Mouse (Mus musculus) c-Kit-negative CD71-positive TER-119-positive erythroid progenitor cells, embryonic 14.5 days (primary cell): Measurements from ENCODE around the gene Asxl1.

Experiments used
- DNase-seq: peaks from one replicate; pipeline ENCODE4 v3.0.0-alpha.2; 2013; ENCODE audit warnings: low read depth, low spot score

Asxl1 gene

DNA sequence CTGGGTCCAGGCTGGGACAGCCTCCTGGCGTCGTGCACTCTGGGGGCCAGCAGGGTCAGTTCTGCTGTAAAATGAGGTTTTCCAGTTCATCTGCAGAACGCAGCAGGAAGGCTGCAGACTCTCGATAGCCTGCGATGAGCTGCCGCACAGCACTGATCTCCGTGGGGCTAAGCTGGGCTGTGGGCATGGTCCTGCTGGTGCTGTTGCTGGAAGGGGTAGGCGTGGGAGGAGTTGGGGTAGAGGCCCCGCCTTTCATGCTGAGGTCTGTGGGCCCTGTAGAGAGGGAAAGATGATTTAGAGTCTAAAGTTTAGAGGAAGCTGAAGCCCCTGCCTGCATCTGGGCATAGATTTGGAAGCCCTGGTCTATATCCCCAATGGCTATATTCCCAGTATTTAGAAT, 65.9 kb downstream of the Asxl1 start:
- DNase-seq, result no peak

GRCm38 (mm10) chr2:153412563-153412962, 66.9 kb downstream of the Asxl1 start:
- DNase-seq, result no peak

DNA sequence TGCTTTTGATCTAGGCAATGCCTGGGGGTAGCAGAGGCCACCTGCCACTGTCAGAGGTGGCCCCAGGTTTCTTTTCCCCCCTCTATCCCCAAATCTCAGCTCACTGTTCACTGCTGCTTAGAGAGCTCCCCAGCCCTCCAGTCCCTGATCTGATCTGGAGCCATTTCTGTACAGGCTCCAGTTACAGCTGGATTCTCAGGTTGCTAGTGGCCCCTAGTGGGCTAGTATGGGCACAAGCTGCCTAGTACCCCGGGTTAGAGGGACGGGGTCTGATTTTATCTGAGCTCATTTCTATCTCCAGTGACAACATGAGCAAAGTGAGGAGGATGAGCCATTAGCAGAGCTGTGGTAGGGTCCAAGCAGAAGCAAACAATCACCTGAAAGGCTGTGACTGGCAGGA, 69.0 kb downstream of the Asxl1 start:
- no peak for DNase-seq

- no peak for DNase-seq
Measured at GRCm38 (mm10) chr2:153417841-153418240, 72.2 kb downstream of the Asxl1 start.

DNA sequence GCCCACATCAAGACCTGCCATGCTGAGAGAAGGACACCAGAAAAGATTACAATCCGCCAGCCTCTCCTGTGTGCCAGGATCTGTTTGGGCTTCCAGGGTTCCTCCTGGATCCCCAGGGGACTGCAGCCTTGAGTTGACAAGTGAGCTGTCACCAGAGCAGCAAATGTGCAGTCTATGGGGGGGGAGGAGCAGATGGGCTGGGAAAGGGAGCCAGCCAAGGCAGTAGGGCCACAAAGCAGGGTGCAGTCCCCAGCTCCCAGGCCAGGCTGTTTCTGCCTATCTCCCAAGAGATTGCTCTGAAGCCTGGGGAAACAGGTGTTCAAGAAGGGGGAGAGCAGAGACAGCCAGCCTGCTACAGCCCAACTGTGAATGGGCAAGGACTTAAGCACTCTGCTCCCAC, 72.8 kb downstream of the Asxl1 start:
- no peak for DNase-seq

- DNase-seq, result no peak
Measured at GRCm38 (mm10) chr2:153421233-153421632, 75.6 kb downstream of the Asxl1 start.

- DNase-seq, result no peak
Measured at GRCm38 (mm10) chr2:153422051-153422450, 76.4 kb downstream of the Asxl1 start.

- no peak for DNase-seq
Measured at GRCm38 (mm10) chr2:153423113-153423512, 77.5 kb downstream of the Asxl1 start.

GRCm38 (mm10) chr2:153424557-153424956, 78.9 kb downstream of the Asxl1 start:
- no peak for DNase-seq

DNA sequence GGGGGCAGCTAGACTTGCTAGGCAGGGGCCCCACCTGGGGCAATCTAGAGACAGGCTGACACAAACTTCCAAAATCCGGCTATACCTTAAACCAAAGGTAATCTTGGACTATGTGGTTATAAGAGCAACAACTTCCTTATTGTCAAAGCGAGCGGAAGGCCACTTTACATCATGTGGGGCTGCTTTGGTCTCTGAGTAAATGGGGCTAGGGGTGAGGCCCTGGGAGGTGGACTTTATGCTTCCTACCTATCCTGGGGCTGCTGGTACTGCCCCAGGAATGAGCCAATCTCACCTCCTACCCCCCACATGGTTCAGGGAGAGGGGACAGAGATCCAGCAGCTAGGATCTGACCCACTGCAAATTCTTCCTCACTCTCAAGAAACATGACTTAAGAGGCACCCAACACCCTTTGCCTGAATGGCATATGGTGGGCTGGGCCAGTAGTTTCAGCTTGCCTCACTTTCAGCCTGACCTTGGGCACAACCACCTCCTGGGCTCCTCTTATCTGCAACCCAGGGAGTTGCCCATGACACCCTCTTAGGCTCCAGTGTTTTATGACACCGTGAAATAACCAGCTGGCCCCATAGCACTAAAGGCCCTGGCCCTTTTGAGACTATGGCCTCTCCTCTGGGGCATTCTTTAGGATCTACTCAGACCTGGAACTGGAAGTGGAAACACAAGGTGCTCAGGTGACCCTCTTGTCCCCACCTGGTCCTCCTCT, 79.7 kb downstream of the Asxl1 start:
- DNase-seq, result no peak

GRCm38 (mm10) chr2:153425998-153426670, 80.5 kb downstream of the Asxl1 start:
- no peak for DNase-seq

DNA sequence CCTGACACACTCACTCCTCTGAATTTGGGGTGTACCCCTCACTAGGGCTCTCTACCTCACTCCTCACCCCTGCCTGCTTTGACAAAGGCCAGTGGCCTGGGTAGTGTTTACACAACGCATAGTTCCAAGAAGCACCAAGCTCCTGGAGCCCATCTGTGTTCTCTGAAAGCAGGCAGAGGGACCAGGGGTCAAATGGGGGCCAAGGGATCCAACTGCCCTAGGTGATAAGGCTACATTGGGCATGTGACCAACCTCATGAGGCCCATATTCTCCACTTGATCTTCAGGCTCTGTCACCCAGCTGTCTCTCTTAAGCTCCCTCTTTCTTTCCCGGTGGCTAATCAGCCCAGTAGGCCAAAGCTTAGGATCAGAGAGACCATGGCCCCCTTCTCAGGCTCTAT, 81.3 kb downstream of the Asxl1 start:
- DNase-seq, result no peak

- DNase-seq, result no peak
Measured at GRCm38 (mm10) chr2:153428485-153428884, 82.9 kb downstream of the Asxl1 start.

DNA sequence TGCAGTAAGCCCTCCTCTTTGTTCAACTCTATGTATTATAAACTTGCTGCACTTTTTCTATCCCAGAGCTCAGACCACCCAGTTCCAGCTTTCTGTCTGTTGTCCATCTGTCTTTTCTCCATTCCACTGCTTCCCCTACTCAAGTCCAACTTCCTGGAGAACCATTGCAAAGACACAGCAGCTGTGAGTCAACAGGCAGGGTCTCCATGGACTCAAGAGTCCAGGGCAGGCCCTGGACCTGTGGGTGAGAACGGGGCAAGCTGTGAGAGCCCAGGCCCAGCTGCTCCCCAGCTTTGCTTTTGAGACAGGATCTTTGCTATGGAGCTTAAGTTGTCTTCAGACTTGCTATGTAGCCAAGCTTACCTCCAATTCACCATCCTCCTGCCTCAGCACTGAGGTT, 84.9 kb downstream of the Asxl1 start:
- DNase-seq, result no peak

DNA sequence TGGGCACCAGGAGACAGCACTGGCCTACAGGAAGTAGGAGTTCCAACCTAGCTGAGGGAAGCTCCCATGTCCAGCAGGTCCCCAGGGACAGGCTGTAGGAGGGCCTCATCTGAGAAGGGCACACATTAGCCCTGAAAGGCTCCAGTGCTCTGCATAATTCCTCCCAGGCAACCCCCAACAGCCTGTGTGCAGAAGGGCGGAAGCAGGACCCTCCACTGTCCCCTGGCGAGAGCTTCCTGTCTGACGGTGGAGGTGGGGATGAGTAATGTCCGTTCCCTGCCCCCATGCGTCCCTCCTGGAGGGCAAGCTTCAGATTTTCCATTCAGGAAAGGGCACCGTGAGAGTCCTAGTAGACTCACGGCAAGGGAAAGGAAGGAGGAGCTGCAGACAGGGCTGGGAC, 86.9 kb downstream of the Asxl1 start:
- DNase-seq, result no peak

GRCm38 (mm10) chr2:153433859-153434258, 88.2 kb downstream of the Asxl1 start:
- no peak for DNase-seq

DNA sequence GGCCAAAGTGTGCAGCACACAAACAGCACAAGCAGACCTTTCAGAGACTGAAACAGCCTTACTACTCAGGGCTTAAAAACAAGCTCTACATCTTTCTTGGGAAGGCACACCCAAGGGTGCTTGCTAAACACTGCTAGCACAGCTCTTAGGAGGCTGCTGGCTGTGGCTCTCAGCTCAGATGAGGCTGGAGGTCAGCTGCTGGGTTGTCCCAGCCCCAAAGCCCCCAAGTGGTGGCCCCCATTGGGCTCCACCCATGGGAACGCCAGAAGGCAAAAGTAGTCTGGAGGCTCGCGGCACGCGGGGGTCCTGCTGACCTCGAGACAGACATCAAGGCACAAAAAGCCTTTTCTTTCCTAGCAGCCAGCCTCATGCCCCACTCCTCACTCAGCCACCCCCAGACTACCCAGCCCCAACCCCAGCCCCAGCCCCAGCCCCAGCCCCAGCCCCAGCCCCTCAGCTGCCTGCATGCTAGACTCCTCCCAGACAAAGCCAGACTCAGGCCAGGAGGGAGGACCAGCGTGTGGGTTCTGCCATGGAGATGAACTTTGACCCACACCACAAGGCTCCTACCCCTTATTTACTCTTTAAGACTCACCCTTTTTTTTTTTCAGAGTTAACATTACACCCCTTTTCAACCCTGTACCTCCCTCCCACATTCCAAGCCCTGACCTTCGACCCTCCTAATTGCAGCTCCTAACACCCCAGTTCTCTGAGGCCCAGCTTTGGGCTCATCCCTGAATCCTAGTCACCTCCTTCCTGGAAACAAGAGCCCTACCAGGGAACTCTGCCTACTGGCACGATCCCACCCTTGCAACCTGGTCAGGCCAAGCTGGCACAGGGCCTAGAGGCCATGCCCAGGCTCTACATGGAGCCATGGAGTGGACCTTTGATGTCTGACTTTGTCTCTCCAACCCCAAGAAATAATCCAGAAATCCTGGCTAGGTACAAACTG, 89.5 kb downstream of the Asxl1 start:
- no peak for DNase-seq

- DNase-seq, result no peak
Measured at GRCm38 (mm10) chr2:153436641-153437305, 91.1 kb downstream of the Asxl1 start.

DNA sequence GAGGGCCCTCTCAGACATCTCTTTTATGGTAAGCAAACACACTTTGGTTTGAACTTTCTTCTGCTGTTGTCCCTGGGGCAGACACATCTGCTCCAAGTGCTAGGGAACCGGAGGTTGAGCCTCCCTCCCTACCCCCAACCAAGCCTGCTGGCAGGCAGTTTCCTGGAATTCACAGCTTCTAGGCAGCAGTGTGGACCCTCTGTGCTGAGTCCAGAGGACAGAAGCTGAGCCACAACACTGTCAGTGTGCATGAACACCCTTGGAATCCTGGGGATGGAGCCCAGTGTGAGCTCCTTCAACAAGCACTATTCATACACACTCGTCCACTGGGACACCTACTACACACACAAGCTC, 91.7 kb downstream of the Asxl1 start:
- DNase-seq, result no peak

GRCm38 (mm10) chr2:153440755-153441154, 95.1 kb downstream of the Asxl1 start:
- no peak for DNase-seq

GRCm38 (mm10) chr2:153441228-153441627, 95.6 kb downstream of the Asxl1 start:
- DNase-seq, result no peak

DNA sequence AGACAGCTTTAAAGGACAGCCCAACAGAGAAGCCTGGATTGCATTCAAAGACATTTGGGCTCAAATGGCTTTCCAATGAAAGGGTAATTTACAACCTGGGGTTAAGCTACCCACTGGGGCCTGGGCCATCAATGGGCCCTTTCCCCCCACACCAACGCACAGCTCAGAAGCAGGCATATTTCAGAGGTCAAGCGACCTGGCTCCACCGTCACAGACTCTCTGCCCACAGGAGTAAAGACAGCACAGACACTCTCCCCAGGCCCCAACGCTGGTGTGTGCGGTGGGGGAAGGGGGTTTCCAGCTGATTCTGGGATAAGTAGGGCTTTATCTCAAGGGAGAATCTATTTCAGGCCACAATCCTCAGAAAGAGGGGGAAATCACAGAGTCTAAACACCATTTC, 97.1 kb downstream of the Asxl1 start:
- DNase-seq, result no peak
